Mouse (Mus musculus) bone marrow, adult 2 months (tissue): ENCODE measurements around the gene Letmd1. TPM values are rescaled to one million over a fixed set of nuclear protein-coding genes. Genes with fewer than 3 reads are reported as not detected.
A peak's percentile ranks its signal among the peaks of the same experiment; 100 is the strongest.
"Not testable (repeated sequence)": the region's sequence is repeated elsewhere in the genome, so short reads cannot be mapped to it uniquely, and the experiment has no call there.

Experiments used
- H3K27ac ChIP-seq: fragments of 200-500 bp; 2 replicates; pipeline ENCODE4 v1.5.1; 2012; ENCODE audit warnings: low read depth, mild to moderate bottlenecking, control low read depth, inconsistent platforms, low read length; ENCODE audit not compliant: control insufficient read depth, poor library complexity, insufficient read depth
- H3K4me1 ChIP-seq: fragments of 200-500 bp; 2 replicates; pipeline ENCODE4 v1.6.1; 2011; ENCODE audit warnings: low read length; ENCODE audit not compliant: control insufficient read depth, insufficient read depth
- H3K4me3 ChIP-seq: fragments of 200-500 bp; replicated peaks from 2 replicates; pipeline ENCODE3; 2011; ENCODE audit warnings: mild to moderate bottlenecking, low read depth, low read length, control low read depth; ENCODE audit not compliant: control insufficient read depth
- CTCF ChIP-seq: fragments of 200-500 bp; IDR thresholded peaks from 2 replicates; pipeline ENCODE4 v1.5.1; 2011; ENCODE audit warnings: low read length, control low read depth; ENCODE audit not compliant: control insufficient read depth, insufficient read depth
- POLR2A ChIP-seq: fragments of 200-500 bp; IDR thresholded peaks from 2 replicates; pipeline ENCODE4 v1.6.1; 2011; ENCODE audit warnings: low read depth, mild to moderate bottlenecking, control low read depth, low read length, borderline replicate concordance; ENCODE audit not compliant: control insufficient read depth
- WGBS: fragments of 180-500 bp; shearing (Covaris S2); methylation state at CpG from one replicate; pipeline ENCODE4 v1.1.7; 2018; 5-methylcytosine and 5-hydroxymethylcytosine counted together
- polyA plus RNA-seq: library from polyadenylated mRNA; stranded (reverse); fragments of >200 nt; gene quantifications from 2 replicates; pipeline ENCODE4 v1.2.4, GENCODE M21; 2011; ENCODE audit warnings: low replicate concordance; ENCODE audit not compliant: missing spikeins, insufficient read depth, insufficient read length

Gene Letmd1
- polyA plus RNA-seq, result 10.9 and 19.1 TPM in 2 replicates

- peaks cover 2% of the 10 kb centered on the region for H3K4me1 ChIP-seq
- 2% methylated on average over 84 of the region's 84 CpGs for WGBS
- H3K27ac ChIP-seq, result peak within 1 kb of the TSS; percentile 91
- H3K4me3 ChIP-seq, result peak within 1 kb of the TSS; percentile 84
- TF ChIP-seq POLR2A, result peak; percentile 60; the same call in 1 of the 2 replicates
- TF ChIP-seq CTCF, result peak; percentile 69; the same call in 1 of the 2 replicates
Measured at GRCm38 (mm10) chr15:100468295-100469188, at the start of gene Letmd1. Gene Letmd1, plus strand, starts transcription at chr15:100469023.

GRCm38 (mm10) chr15:100419311-100419710, 49.5 kb upstream of the Letmd1 start:
- Histone ChIP-seq H3K27ac (peak overlapping the region; percentile 64), H3K4me3 (peak overlapping the region; percentile 36), H3K4me1 (peaks cover 6% of the 10 kb centered on the region)
- no peak for TF ChIP-seq CTCF
- TF ChIP-seq POLR2A, result no peak
- WGBS, result 60% methylated on average over 8 of the region's 8 CpGs

- WGBS, result 28% methylated on average over 9 of the region's 9 CpGs
Measured at GRCm38 (mm10) chr15:100419901-100420745, 48.7 kb upstream of the Letmd1 start.

DNA sequence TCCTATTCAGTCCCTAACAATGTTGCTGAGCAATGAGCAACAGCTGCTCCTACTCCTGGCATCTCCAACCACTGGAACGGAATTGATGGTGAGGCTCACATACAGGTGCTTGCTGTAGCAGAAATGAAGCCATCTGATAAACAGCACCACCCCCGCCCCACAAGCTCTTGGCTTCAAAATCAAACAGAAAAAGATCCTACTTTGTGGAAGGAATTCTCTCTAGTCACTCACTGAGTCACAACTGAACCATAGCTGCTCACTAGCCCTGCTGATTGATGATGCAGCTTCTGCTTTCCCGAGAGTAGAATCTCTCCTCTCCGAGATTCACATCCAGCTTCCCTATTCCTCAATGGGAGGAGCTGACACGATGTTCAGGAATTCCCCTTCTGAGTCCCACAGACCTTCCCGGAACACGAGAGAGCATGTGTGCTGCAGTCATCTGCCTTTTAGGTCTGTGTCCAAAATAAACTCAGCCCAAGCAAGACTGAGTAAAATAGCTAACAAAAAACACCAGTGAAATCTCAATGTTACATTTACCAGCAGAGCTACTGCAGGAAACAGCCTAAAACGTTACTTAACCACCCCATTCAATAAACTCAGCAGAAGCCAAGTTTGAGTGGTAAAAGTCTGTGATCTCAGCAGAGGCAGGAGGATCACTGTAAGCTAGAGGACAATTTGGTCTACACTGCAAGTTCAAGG, 47.6 kb upstream of the Letmd1 start:
- Histone ChIP-seq H3K4me3 (peak overlapping the region; percentile 64), H3K4me1 (peaks cover 6% of the 10 kb centered on the region), H3K27ac (peak overlapping the region; percentile 61)
- TF ChIP-seq CTCF (no peak), POLR2A (no peak)
- WGBS, result 38% methylated on average over 8 of the region's 8 CpGs

More at GRCm38 (mm10) chr15:100419901-100420745, 48.7 kb upstream of the Letmd1 start:
- Histone ChIP-seq H3K27ac (peak overlapping the region; percentile 89), H3K4me3 (peak overlapping the region; percentile 62), H3K4me1 (peaks cover 6% of the 10 kb centered on the region)
- no peak for TF ChIP-seq POLR2A
- TF ChIP-seq CTCF, result no peak

DNA sequence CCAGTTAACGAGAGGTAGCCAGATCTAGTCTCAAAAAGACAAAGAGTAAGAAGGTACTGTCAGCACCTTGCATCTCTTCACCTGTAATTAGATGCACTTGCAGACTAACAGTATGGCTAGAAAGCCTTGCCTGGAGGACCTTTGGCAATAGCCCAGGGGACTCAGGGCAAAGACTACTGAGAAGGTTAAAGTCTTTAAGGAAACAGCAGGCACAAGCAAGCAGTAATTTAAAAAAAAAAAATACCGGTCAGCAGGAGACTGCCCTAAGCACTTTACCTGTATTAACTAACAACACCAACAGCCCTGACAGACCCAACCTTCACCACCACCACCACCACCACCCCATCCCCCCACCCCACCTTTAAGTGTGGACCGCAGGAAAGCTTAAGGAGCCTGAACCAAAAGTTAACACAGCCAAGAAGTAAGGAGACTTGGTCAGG, 47.0 kb upstream of the Letmd1 start, which contains the start of gene Gm5475:
Gm5475 (plus strand) TSS at position 390 of the 440 bp plus-strand sequence.
- H3K4me3 ChIP-seq, result peak within 1 kb of the TSS; percentile 64
- H3K4me1 ChIP-seq, result not testable (repeated sequence)
- H3K27ac ChIP-seq, result peak within 1 kb of the TSS; percentile 61
- 46% methylated on average over 3 of the region's 3 CpGs for WGBS

DNA sequence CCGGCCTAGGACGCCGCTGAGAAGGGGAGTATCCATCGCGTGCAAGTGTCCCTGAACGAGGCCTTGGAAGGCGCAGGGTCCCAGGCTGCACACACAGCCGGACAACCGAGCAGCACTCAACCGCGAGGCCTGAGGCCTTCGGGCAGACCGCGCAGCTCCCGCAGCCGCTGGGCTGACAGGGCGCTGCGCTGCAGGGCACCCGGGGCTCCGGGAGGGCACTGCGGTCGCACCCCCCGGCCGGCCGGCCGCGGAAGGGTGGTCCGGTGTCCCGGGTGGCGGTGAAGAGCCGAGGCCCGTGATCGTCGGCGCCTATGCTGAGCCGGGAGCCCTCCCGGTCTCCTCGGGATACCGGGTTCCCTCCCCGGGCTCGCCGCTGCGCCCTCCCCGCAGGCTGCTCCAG, 46.3 kb upstream of the Letmd1 start:
- Histone ChIP-seq H3K4me1 (peaks cover 6% of the 10 kb centered on the region), H3K4me3 (peak overlapping the region; percentile 62), H3K27ac (peak overlapping the region; percentile 5)
- under 1% methylated on average over 44 of the region's 44 CpGs for WGBS
- TF ChIP-seq POLR2A, result no peak
- no peak for TF ChIP-seq CTCF

DNA sequence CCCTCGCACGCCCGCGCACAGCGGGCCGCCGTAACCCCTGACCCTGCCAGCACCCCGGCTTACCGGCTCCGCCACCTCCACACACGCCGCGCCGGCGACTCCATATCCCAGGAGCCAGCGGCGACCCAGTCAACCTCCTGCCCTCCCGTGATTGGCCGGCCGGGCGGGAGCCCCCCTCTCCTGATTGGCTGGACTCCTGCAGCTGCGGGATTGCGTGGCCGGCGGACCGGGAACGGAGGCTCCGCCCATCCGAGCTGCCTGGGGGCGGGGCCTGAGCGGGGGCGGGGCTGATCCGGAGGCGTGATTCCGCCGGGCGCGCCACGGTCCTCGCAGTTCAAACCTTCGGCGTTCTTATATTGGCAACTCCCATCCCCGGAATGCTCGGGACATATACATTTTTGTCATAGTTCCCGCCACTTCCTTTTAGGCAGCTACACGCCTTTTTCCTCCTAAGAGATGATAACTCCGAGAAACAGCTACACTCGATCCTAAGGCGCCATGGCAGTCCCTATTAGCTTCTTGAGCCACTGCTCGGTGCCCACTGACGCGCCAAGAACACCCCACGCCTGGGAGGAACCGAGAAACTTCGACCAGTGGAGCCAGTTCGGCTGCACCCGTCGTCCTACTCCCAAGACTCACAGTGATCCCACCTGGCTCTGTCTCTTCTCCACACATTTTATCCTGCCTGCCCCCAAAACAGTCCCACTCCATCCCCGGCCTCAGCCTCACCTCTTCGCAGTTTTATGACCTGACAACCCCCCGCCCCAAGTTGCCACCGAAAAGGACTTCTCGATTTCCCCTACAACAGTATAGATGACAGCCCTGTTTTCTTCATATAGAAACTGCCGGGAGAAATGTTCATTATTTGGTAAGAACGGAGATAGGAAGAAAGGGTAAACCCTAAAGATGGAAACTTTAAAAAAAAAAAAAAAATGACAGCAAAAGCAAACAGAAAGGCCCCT, 45.6 kb upstream of the Letmd1 start:
- TF ChIP-seq CTCF (no peak), POLR2A (peak; percentile 97)
- WGBS, result under 1% methylated on average over 65 of the region's 65 CpGs
- Histone ChIP-seq H3K4me1 (peaks cover 4% of the 10 kb centered on the region), H3K27ac (peak overlapping the region; percentile 5), H3K4me3 (peak overlapping the region; percentile 62)
